Mouse (Mus musculus) hindbrain, embryonic 11.5 days (tissue): ENCODE results near the gene Mapk1ip1l. TPM values are rescaled to one million over a fixed set of nuclear protein-coding genes. Genes with fewer than 3 reads are reported as not detected.

Experiments used
- ATAC-seq: fragments of 200-750 bp; cut with Nextera tagmentation; 2 replicates; pipeline ENCODE4 v1.8.0; 2017; ENCODE audit warnings: mild to moderate bottlenecking, moderate TSS enrichment, moderate library complexity; ENCODE audit not compliant: low FRiP score
- DNase-seq: peaks from one replicate; pipeline ENCODE4 v3.0.0-alpha.2; 2015; ENCODE audit warnings: low spot score
- H3K27ac ChIP-seq: fragments of 300-500 bp; sonication (generic); 2 replicates; pipeline ENCODE4 v1.5.1; 2014; ENCODE audit warnings: mild to moderate bottlenecking, low read depth, low read length
- H3K27me3 ChIP-seq: fragments of 300-500 bp; sonication (generic); 2 replicates; pipeline ENCODE4 v1.6.1; 2014; ENCODE audit warnings: mild to moderate bottlenecking, low read length, moderate library complexity, mixed read lengths; ENCODE audit not compliant: control insufficient read depth, insufficient read depth
- H3K36me3 ChIP-seq: fragments of 300-500 bp; sonication (generic); 2 replicates; pipeline ENCODE4 v1.6.1; 2014; ENCODE audit warnings: mild to moderate bottlenecking, low read length, moderate library complexity, mixed read lengths; ENCODE audit not compliant: control insufficient read depth, insufficient read depth
- H3K4me1 ChIP-seq: fragments of 300-500 bp; sonication (generic); replicated peaks from 2 replicates; pipeline ENCODE4 v1.6.1; 2014; ENCODE audit warnings: low read length, mixed read lengths; ENCODE audit not compliant: control insufficient read depth, insufficient read depth
- H3K4me2 ChIP-seq: fragments of 300-500 bp; sonication (generic); replicated peaks from 2 replicates; pipeline ENCODE4 v1.6.1; 2014; ENCODE audit warnings: mild to moderate bottlenecking, low read depth, low read length
- H3K4me3 ChIP-seq: fragments of 300-500 bp; sonication (generic); 2 replicates; pipeline ENCODE4 v1.5.1; 2014; ENCODE audit warnings: low read depth, low read length
- H3K9ac ChIP-seq: fragments of 300-500 bp; sonication (generic); 2 replicates; pipeline ENCODE4 v1.6.1; 2014; ENCODE audit warnings: low read depth, low read length
- H3K9me3 ChIP-seq: fragments of 300-500 bp; sonication (generic); 2 replicates; pipeline ENCODE4 v1.6.1; 2016; ENCODE audit warnings: low read length; ENCODE audit not compliant: control insufficient read depth
- WGBS: fragments of 180-500 bp; shearing (Covaris S2); extraction: QIAGEN DNeasy Blood & Tissue Kit; methylation state at CpG from one replicate; pipeline ENCODE4 v1.1.7; 2014; 5-methylcytosine and 5-hydroxymethylcytosine counted together
- polyA plus RNA-seq: library from polyadenylated mRNA; unstranded; fragments of >200 nt; fragmentation: Nextera tagmentation; extraction: Ambion mirVana; gene quantifications from 2 replicates; pipeline ENCODE4 v1.2.1, GENCODE M21; 2014

The Mapk1ip1l gene
- polyA plus RNA-seq, 1 experiment from 2014 or later: 86.4 TPM

- Histone ChIP-seq H3K4me1 (no peaks in the 10 kb centered on the region), H3K27me3 (no peaks in the 10 kb centered on the region), H3K4me3 (no peak overlapping the region), H3K36me3 (no peaks in the 10 kb centered on the region), H3K27ac (no peak overlapping the region), H3K9ac (no peak overlapping the region), H3K9me3 (no peaks in the 10 kb centered on the region), H3K4me2 (no peak overlapping the region)
- ATAC-seq: no peak
- 83% methylated on average over 3 of the region's 3 CpGs for WGBS
- DNase-seq: no peak
Observed at GRCm38 (mm10) chr14:47359610-47360009, 61.5 kb downstream of the Mapk1ip1l start.

GRCm38 (mm10) chr14:47361418-47361817 is 63.4 kb downstream of the Mapk1ip1l start:
- H3K9me3 ChIP-seq: no peaks in the 10 kb centered on the region
- H3K9ac ChIP-seq: no peak overlapping the region
- no peak overlapping the region for H3K4me3 ChIP-seq
- WGBS: 86% methylated on average over 2 of the region's 2 CpGs
- ATAC-seq (no peak), DNase-seq (no peak)
- H3K27me3 ChIP-seq: no peaks in the 10 kb centered on the region
- no peak overlapping the region for H3K4me2 ChIP-seq
- H3K27ac ChIP-seq: no peak overlapping the region
- 0 out of 2 replicates have a peak, but pooled peaks cover 2% of the 10 kb centered on the region for H3K4me1 ChIP-seq
- no peaks in the 10 kb centered on the region for H3K36me3 ChIP-seq

GRCm38 (mm10) chr14:47361899-47362298 is 63.8 kb downstream of the Mapk1ip1l start:
- 87% methylated on average over 9 of the region's 9 CpGs for WGBS
- ATAC-seq: no peak
- H3K4me1 ChIP-seq: 0 out of 2 replicates have a peak, but pooled peaks cover 2% of the 10 kb centered on the region
- H3K27ac ChIP-seq: no peak overlapping the region
- DNase-seq: no peak
- no peaks in the 10 kb centered on the region for H3K27me3 ChIP-seq
- no peak overlapping the region for H3K4me3 ChIP-seq
- no peak overlapping the region for H3K9ac ChIP-seq
- H3K9me3 ChIP-seq: no peaks in the 10 kb centered on the region
- H3K4me2 ChIP-seq: no peak overlapping the region
- no peaks in the 10 kb centered on the region for H3K36me3 ChIP-seq

GRCm38 (mm10) chr14:47364742-47365449 is 66.8 kb downstream of the Mapk1ip1l start:
- Histone ChIP-seq H3K4me1 (0 out of 2 replicates have a peak, but pooled peaks cover 2% of the 10 kb centered on the region), H3K27ac (no peak overlapping the region), H3K9ac (no peak overlapping the region), H3K9me3 (no peaks in the 10 kb centered on the region), H3K4me3 (no peak overlapping the region), H3K4me2 (0 out of 2 replicates have a peak overlapping the region, but pooled peaks have one; percentile 14), H3K36me3 (no peaks in the 10 kb centered on the region), H3K27me3 (no peaks in the 10 kb centered on the region)
- peak; percentile 59 for ATAC-seq
- WGBS: 46% methylated on average over 21 of the region's 21 CpGs
- peak; percentile 50 for DNase-seq

- Histone ChIP-seq H3K27me3 (no peaks in the 10 kb centered on the region), H3K36me3 (no peaks in the 10 kb centered on the region), H3K9me3 (no peaks in the 10 kb centered on the region), H3K9ac (no peak overlapping the region), H3K4me1 (0 out of 2 replicates have a peak, but pooled peaks cover 2% of the 10 kb centered on the region), H3K4me2 (no peak overlapping the region), H3K4me3 (no peak overlapping the region), H3K27ac (no peak overlapping the region)
- WGBS: 67% methylated on average over 7 of the region's 7 CpGs
- ATAC-seq (no peak), DNase-seq (no peak)
Observed at GRCm38 (mm10) chr14:47366881-47367321, 68.8 kb downstream of the Mapk1ip1l start.

GRCm38 (mm10) chr14:47367461-47367860 is 69.4 kb downstream of the Mapk1ip1l start, which contains the start of gene Lgals3:
Gene Lgals3, plus strand, starts transcription at chr14:47367751.
- H3K27ac ChIP-seq: no peak within 1 kb of the TSS
- ATAC-seq (no peak), DNase-seq (peak; percentile 63)

GRCm38 (mm10) chr14:47369741-47370140 is 71.7 kb downstream of the Mapk1ip1l start:
- peaks cover 16% of the 10 kb centered on the region for H3K27me3 ChIP-seq
- 83% methylated on average over 5 of the region's 5 CpGs for WGBS
- H3K4me1 ChIP-seq: 0 out of 2 replicates have a peak, but pooled peaks cover 2% of the 10 kb centered on the region
- H3K9ac ChIP-seq: no peak overlapping the region
- H3K4me2 ChIP-seq: no peak overlapping the region
- H3K27ac ChIP-seq: no peak overlapping the region
- H3K4me3 ChIP-seq: no peak overlapping the region
- DNase-seq (no peak), ATAC-seq (no peak)
- H3K9me3 ChIP-seq: no peaks in the 10 kb centered on the region
- no peaks in the 10 kb centered on the region for H3K36me3 ChIP-seq

More at GRCm38 (mm10) chr14:47367461-47367860, 69.4 kb downstream of the Mapk1ip1l start, which contains the start of gene Lgals3:
- Histone ChIP-seq H3K9ac (no peak within 1 kb of the TSS), H3K27me3 (no peaks in the 10 kb centered on the region), H3K4me2 (no peak within 1 kb of the TSS), H3K9me3 (no peaks in the 10 kb centered on the region), H3K36me3 (no peaks in the 10 kb centered on the region), H3K4me1 (0 out of 2 replicates have a peak, but pooled peaks cover 2% of the 10 kb centered on the region), H3K4me3 (no peak within 1 kb of the TSS)
- WGBS: 57% methylated on average over 9 of the region's 9 CpGs

- no peak for ATAC-seq
- 77% methylated on average over 3 of the region's 3 CpGs for WGBS
Observed at GRCm38 (mm10) chr14:47370790-47371189, 72.7 kb downstream of the Mapk1ip1l start.

GRCm38 (mm10) chr14:47371689-47372088 is 73.6 kb downstream of the Mapk1ip1l start:
- Histone ChIP-seq H3K9me3 (no peaks in the 10 kb centered on the region), H3K4me2 (no peak overlapping the region), H3K4me1 (no peaks in the 10 kb centered on the region), H3K27ac (no peak overlapping the region), H3K4me3 (no peak overlapping the region), H3K36me3 (no peaks in the 10 kb centered on the region), H3K27me3 (peaks cover 16% of the 10 kb centered on the region), H3K9ac (no peak overlapping the region)
- WGBS: 75% methylated on average over 6 of the region's 6 CpGs
- DNase-seq (no peak), ATAC-seq (no peak)

More at GRCm38 (mm10) chr14:47370790-47371189, 72.7 kb downstream of the Mapk1ip1l start:
- no peaks in the 10 kb centered on the region for H3K36me3 ChIP-seq
- H3K4me2 ChIP-seq: no peak overlapping the region
- no peaks in the 10 kb centered on the region for H3K4me1 ChIP-seq
- peaks cover 16% of the 10 kb centered on the region for H3K27me3 ChIP-seq
- no peak overlapping the region for H3K27ac ChIP-seq
- H3K9ac ChIP-seq: no peak overlapping the region
- DNase-seq: no peak
- no peak overlapping the region for H3K4me3 ChIP-seq
- no peaks in the 10 kb centered on the region for H3K9me3 ChIP-seq
